Mouse (Mus musculus) liver, embryonic 13.5 days (tissue): ENCODE data around the gene Naaladl1. TPM values are rescaled to one million over a fixed set of nuclear protein-coding genes. Genes with fewer than 3 reads are reported as not detected.
A peak's percentile ranks its signal among the peaks of the same experiment; 100 is the strongest.
"Not testable (repeated sequence)": the region's sequence is repeated elsewhere in the genome, so short reads cannot be mapped to it uniquely, and the experiment has no call there.

Experiments used
- ATAC-seq: fragments of 200-750 bp; cut with Nextera tagmentation; 2 replicates; pipeline ENCODE4 v1.8.0; 2017; ENCODE audit warnings: low read depth, mild to moderate bottlenecking, moderate number of reproducible peaks, moderate library complexity
- DNase-seq: peaks from one replicate; pipeline ENCODE4 v3.0.0; 2022
- H3K27ac ChIP-seq: fragments of 300-500 bp; sonication (generic); 2 replicates; pipeline ENCODE4 v1.5.1; 2015; ENCODE audit warnings: moderate library complexity, mild to moderate bottlenecking, inconsistent platforms
- H3K27me3 ChIP-seq: fragments of 300-500 bp; sonication (generic); 2 replicates; pipeline ENCODE4 v1.6.1; 2015; ENCODE audit warnings: mild to moderate bottlenecking, inconsistent platforms
- H3K36me3 ChIP-seq: fragments of 300-500 bp; sonication (generic); 2 replicates; pipeline ENCODE4 v1.6.1; 2015; ENCODE audit warnings: mild to moderate bottlenecking, inconsistent platforms
- H3K4me1 ChIP-seq: fragments of 300-500 bp; sonication (generic); replicated peaks from 2 replicates; pipeline ENCODE4 v1.6.1; 2015; ENCODE audit warnings: inconsistent platforms
- H3K4me2 ChIP-seq: fragments of 300-500 bp; sonication (generic); 2 replicates; pipeline ENCODE4 v1.6.1; 2015; ENCODE audit warnings: inconsistent platforms, mild to moderate bottlenecking, moderate library complexity
- H3K4me3 ChIP-seq: fragments of 300-500 bp; sonication (generic); replicated peaks from 2 replicates; pipeline ENCODE4 v1.5.1; 2015; ENCODE audit warnings: mild to moderate bottlenecking, inconsistent platforms
- H3K9ac ChIP-seq: fragments of 300-500 bp; sonication (generic); 2 replicates; pipeline ENCODE4 v1.6.1; 2015; ENCODE audit warnings: mild to moderate bottlenecking, inconsistent platforms
- H3K9me3 ChIP-seq: fragments of 300-500 bp; sonication (generic); replicated peaks from 2 replicates; pipeline ENCODE4 v1.6.1; 2016; ENCODE audit warnings: inconsistent platforms
- WGBS: fragments of 180-500 bp; shearing (Covaris S2); methylation state at CpG from one replicate; pipeline ENCODE4 v1.1.7; 2015; ENCODE audit not compliant: insufficient replicate concordance; 5-methylcytosine and 5-hydroxymethylcytosine counted together
- polyA plus RNA-seq: library from polyadenylated mRNA; unstranded; fragments of >200 nt; fragmentation: Nextera tagmentation; extraction: Ambion mirVana; gene quantifications from 2 replicates; pipeline ENCODE4 v1.2.1, GENCODE M21; 2015

The Naaladl1 gene
- polyA plus RNA-seq, 1 experiment from 2014 or later: 2.2 TPM

- WGBS: 1% methylated on average over 32 of the region's 32 CpGs
- Histone ChIP-seq H3K27me3 (no peaks in the 10 kb centered on the region), H3K4me3 (peak overlapping the region; percentile 88), H3K4me1 (peaks cover 32% of the 10 kb centered on the region), H3K9me3 (no peaks in the 10 kb centered on the region), H3K36me3 (peaks cover 54% of the 10 kb centered on the region), H3K9ac (peak overlapping the region; percentile 92), H3K27ac (peak overlapping the region; percentile 98), H3K4me2 (peak overlapping the region; percentile 99)
- DNase-seq: no peak
- no peak for ATAC-seq
These were observed 11.9 kb downstream of the Naaladl1 start for GRCm38 (mm10) chr19:6117346-6117985.

GRCm38 (mm10) chr19:6117986-6118676, 12.5 kb downstream of the Naaladl1 start, which contains the start of gene Sac3d1:
Sac3d1 (minus strand) TSS chr19:6118650.
- peak; percentile 82 for ATAC-seq
- peak within 1 kb of the TSS; percentile 99 for H3K4me2 ChIP-seq
- peaks cover 55% of the 10 kb centered on the region for H3K36me3 ChIP-seq
- no peaks in the 10 kb centered on the region for H3K9me3 ChIP-seq
- peak within 1 kb of the TSS; percentile 88 for H3K4me3 ChIP-seq
- H3K9ac ChIP-seq: peak within 1 kb of the TSS; percentile 92
- peak within 1 kb of the TSS; percentile 98 for H3K27ac ChIP-seq
- under 1% methylated on average over 77 of the region's 77 CpGs for WGBS
- peaks cover 36% of the 10 kb centered on the region for H3K4me1 ChIP-seq
- peak; percentile 83 for DNase-seq
- H3K27me3 ChIP-seq: no peaks in the 10 kb centered on the region

DNA sequence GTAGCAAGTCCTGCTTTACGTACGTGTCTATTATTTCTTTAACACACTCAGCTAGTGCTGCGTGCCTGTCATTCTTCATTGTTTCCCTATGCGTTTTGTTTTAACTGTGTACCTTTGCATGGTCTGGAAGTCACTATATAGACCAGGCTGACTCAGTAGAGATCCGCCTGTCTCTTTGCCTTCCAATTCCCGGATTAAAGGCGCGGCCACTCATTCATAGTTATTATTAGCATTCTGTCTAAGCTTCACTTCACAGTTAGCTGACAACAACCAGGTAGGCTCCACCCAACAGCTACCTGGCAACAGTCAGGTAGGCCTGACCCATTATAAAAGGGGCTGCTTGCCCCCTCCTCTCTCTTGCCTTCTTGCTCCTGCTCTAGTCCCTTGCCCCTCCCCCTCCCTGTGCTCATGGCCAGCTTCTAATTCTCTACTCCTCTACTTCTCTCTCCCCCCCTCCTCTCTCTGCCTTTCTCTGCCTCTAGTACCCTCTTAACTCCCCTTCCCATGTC, 13.1 kb downstream of the Naaladl1 start:
- Histone ChIP-seq H3K4me2 (peak overlapping the region; percentile 99), H3K27ac (peak overlapping the region; percentile 56), H3K27me3 (no peaks in the 10 kb centered on the region), H3K9me3 (no peaks in the 10 kb centered on the region), H3K36me3 (peaks cover 60% of the 10 kb centered on the region), H3K4me1 (peaks cover 39% of the 10 kb centered on the region), H3K9ac (peak overlapping the region; percentile 55), H3K4me3 (peak overlapping the region; percentile 88)
- no peak for DNase-seq
- no peak for ATAC-seq
- 9% methylated on average over 8 of the region's 8 CpGs for WGBS

GRCm38 (mm10) chr19:6121761-6122160, 16.2 kb downstream of the Naaladl1 start:
- ATAC-seq (no peak), DNase-seq (no peak)
- 57% methylated on average over 19 of the region's 19 CpGs for WGBS
- Histone ChIP-seq H3K36me3 (peaks cover 37% of the 10 kb centered on the region), H3K4me3 (peak overlapping the region; percentile 16), H3K9me3 (no peaks in the 10 kb centered on the region), H3K27ac (peak overlapping the region; percentile 49), H3K4me1 (peaks cover 40% of the 10 kb centered on the region), H3K9ac (0 out of 2 replicates have a peak overlapping the region, but pooled peaks have one; percentile 7), H3K4me2 (peak overlapping the region; percentile 45), H3K27me3 (no peaks in the 10 kb centered on the region)

DNA sequence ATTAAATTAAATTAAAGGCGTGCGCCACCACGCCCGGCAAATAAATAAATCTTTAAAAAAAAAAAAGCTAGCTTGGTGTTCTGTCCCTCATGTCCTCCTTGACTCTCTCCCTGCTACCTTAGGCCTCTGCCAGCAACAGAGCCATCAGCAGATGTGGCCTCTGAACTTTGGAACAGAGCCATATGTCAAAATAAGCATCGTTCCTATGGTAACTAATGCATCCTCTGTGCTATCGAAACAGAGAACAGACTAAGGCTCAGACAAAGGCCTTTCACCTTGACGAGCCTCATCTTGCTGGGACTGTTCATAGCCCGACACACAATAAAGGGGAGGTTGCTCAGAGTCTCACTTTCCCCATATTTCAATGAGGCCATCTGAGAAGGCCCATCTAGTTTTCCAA, 17.7 kb downstream of the Naaladl1 start:
- DNase-seq (no peak), ATAC-seq (no peak)
- Histone ChIP-seq H3K9ac (no peak overlapping the region), H3K27me3 (no peaks in the 10 kb centered on the region), H3K4me2 (no peak overlapping the region), H3K4me3 (no peak overlapping the region), H3K27ac (no peak overlapping the region; the same call in 1 of the 2 replicates), H3K36me3 (peaks cover 37% of the 10 kb centered on the region), H3K4me1 (peaks cover 36% of the 10 kb centered on the region), H3K9me3 (no peaks in the 10 kb centered on the region)
- WGBS: 80% methylated on average over 8 of the region's 8 CpGs

DNA sequence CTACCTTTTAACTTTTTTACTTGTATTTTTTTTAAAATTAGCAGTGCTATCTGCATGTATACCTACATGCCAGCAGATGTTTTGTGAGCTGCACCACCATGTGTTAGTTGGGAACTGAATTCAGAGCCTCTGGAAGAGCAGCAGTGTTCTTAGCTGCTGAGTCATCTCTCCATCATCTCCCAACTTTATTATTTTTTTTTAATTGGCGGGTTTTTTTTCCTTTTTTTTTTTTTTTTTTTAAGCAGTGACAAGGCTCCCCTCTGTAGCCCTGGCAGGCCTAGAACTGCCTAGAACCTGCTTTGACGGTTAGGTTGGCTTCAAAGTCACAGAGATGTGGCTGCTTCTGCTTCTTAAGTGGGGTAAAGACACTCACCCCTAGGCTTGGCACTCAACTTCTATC, 19.3 kb downstream of the Naaladl1 start:
- H3K4me3 ChIP-seq: no peak overlapping the region
- H3K36me3 ChIP-seq: peaks cover 33% of the 10 kb centered on the region
- ATAC-seq (no peak), DNase-seq (no peak)
- H3K27me3 ChIP-seq: no peaks in the 10 kb centered on the region
- H3K9me3 ChIP-seq: no peaks in the 10 kb centered on the region
- WGBS: 64% methylated on average over 2 of the region's 2 CpGs
- peaks cover 41% of the 10 kb centered on the region for H3K4me1 ChIP-seq
- H3K27ac ChIP-seq: peak overlapping the region; percentile 15; the same call in 1 of the 2 replicates
- H3K4me2 ChIP-seq: no peak overlapping the region
- no peak overlapping the region for H3K9ac ChIP-seq

DNA sequence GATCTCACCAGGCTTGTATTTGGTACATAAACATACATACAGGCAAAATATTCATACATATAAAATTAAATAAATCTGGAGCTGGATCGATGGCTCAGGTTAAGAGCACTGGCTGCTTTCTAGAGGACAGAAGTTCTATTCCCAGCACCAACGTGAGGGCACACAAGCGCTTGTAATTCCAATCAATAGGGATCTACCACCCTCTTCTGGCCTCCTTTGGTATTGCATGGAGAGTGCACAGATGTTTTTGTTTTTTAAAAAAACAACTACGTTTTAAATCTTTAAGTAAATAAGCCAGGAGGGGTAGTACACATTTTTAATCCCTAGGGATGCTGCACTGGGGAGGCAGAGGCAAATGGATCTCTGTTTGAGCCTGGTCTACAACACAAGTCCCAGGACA, 20.7 kb downstream of the Naaladl1 start:
- Histone ChIP-seq H3K9me3 (no peaks in the 10 kb centered on the region), H3K4me2 (peak overlapping the region; percentile 71), H3K4me1 (peaks cover 50% of the 10 kb centered on the region), H3K36me3 (peaks cover 19% of the 10 kb centered on the region), H3K4me3 (peak overlapping the region; percentile 71), H3K27ac (peak overlapping the region; percentile 96), H3K9ac (peak overlapping the region; percentile 61), H3K27me3 (no peaks in the 10 kb centered on the region)
- DNase-seq: peak; percentile 52
- ATAC-seq: no peak
- WGBS: 15% methylated on average over 4 of the region's 4 CpGs

DNA sequence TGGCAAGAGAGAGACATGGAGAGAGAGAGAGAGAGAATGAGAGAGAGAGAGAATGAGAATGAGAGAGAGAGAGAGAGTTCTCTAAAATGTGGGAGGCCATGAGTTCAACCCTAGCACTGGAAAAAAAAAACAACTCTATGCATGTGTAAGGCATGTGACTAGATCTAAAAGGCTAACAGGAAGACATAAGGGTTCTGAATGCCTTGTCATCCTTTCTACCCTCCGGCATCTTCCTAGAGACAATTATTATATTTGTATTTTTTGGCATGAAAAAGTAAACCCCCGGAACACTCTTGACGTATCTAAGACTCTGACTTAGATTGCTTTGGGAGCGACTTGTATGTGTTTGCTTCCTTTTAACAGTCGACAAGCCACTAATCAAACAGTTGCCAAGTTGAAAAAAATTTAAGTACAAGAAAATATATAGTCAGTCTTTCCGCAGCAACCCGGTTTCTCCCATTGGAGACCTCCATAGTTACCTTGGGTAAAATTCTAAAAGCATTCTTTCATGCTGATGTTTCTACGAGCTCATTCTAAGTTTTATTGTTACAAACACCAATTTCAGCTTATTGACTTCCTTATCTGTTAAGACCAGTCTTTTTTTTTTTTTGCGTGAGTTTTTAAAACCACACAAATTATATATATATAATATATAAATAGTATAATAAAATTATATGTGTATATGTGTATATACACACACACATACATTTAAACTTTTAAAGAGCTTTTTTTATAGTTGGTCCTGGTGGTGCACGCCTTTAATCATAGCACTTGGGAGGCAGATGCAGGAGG, 21.4 kb downstream of the Naaladl1 start:
- H3K27ac ChIP-seq: peak overlapping the region; percentile 96
- H3K27me3 ChIP-seq: no peaks in the 10 kb centered on the region
- ATAC-seq (no peak), DNase-seq (no peak)
- H3K4me3 ChIP-seq: peak overlapping the region; percentile 71
- peaks cover 57% of the 10 kb centered on the region for H3K4me1 ChIP-seq
- no peaks in the 10 kb centered on the region for H3K9me3 ChIP-seq
- peak overlapping the region; percentile 82 for H3K9ac ChIP-seq
- 60% methylated on average over 10 of the region's 10 CpGs for WGBS
- H3K4me2 ChIP-seq: peak overlapping the region; percentile 71
- peaks cover 13% of the 10 kb centered on the region for H3K36me3 ChIP-seq

DNA sequence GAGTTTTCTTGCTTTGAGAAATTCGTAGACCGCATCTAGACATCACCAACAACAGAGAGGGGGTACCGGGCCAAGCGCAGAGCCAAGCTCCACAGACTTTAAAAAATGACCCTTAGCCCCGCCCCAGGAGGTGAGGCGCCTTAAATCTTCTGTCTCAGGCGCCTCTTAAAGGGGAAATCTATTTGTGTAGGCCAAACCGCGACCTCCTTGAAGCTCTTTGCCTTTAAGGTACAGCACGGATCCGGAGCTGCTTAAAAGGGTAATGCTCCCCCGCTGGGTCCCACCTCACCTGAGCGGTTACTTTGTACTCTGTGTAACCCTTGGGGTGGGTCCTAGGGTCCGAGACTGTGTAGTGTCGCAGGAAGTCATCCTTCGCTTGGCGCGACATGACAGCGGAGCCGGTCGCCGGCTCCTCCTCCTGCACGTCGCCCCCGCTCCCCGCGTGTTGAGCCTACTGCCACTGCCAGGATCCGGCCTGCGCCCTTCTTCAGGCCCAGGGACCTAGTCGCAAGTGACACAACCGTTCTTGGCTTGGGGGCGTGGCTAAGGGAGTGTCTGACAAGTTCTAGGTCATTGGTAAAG, 22.3 kb downstream of the Naaladl1 start, which contains the start of gene Snx15:
Gene Snx15 (minus strand): TSS at position 545 of the 582 bp plus-strand sequence.
- Histone ChIP-seq H3K4me3 (peak within 1 kb of the TSS; percentile 71), H3K9ac (peak within 1 kb of the TSS; percentile 82), H3K4me1 (peaks cover 62% of the 10 kb centered on the region), H3K27me3 (no peaks in the 10 kb centered on the region), H3K9me3 (no peaks in the 10 kb centered on the region), H3K4me2 (peak within 1 kb of the TSS; percentile 71), H3K27ac (peak within 1 kb of the TSS; percentile 96), H3K36me3 (peaks cover 10% of the 10 kb centered on the region)
- WGBS: under 1% methylated on average over 32 of the region's 32 CpGs
- DNase-seq: peak; percentile 95
- ATAC-seq: peak; percentile 82

- not testable (repeated sequence) for H3K9me3 ChIP-seq, ATAC-seq, DNase-seq, H3K27me3 ChIP-seq
- H3K4me2 ChIP-seq: peak overlapping the region; percentile 74
- H3K27ac ChIP-seq: peak overlapping the region; percentile 97
- H3K36me3 ChIP-seq: peaks cover 13% of the 10 kb centered on the region; the same call in 1 of the 2 replicates
- H3K9ac ChIP-seq: peak overlapping the region; percentile 64
- peak overlapping the region; percentile 47 for H3K4me3 ChIP-seq
- 58% methylated on average over 7 of the region's 7 CpGs for WGBS
- H3K4me1 ChIP-seq: peaks cover 79% of the 10 kb centered on the region
These were observed 25.0 kb downstream of the Naaladl1 start for GRCm38 (mm10) chr19:6130414-6131128.
